Mouse (Mus musculus) urinary bladder, postnatal 4 days (tissue): ENCODE data around the gene Rbsn.

Experiments
- DNase-seq, 2 experiments: peaks; one replicate each; pipeline ENCODE4 v3.0.0; 2021 to 2022; ENCODE audit warnings: low spot score in 2 of 2

Gene Rbsn

GRCm38 (mm10) chr6:92176450-92176849 lies 38.3 kb downstream of the Rbsn start:
- no peak for DNase-seq

GRCm38 (mm10) chr6:92162724-92163123 lies 52.0 kb downstream of the Rbsn start:
- DNase-seq = no peak

GRCm38 (mm10) chr6:92158801-92159200 lies 55.9 kb downstream of the Rbsn start:
- DNase-seq = no peak

- DNase-seq = no peak
Measured at GRCm38 (mm10) chr6:92153774-92154173, 61.0 kb downstream of the Rbsn start.

GRCm38 (mm10) chr6:92145881-92146280 lies 68.8 kb downstream of the Rbsn start:
- DNase-seq = no peak
